Mouse (Mus musculus): Measurements from ENCODE around the gene Akr1d1. TPM values are rescaled to one million over a fixed set of nuclear protein-coding genes. Genes with fewer than 3 reads are reported as not detected.

Akr1d1 gene
- polyA plus RNA-seq (2015; fragmentation: Nextera tagmentation; extraction: Ambion mirVana) = not detected in 2 replicates

DNA sequence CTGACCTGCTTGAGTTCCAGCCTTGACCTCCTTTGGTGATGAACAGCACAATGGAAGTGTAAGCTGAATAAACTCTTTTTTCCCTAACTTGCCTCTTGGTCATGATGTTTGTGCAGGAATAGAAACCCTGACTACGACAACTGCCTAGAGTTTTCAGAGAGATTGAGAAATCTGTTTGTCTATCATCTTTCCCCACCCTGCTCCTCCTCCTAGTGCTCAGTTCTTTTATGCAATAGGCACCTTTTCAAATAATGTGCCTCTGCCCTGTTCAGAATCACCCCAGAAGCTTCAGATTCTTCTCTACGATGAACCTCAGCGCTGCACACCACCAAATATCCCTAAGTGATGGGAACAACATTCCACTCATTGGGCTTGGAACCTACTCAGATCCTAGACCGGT is at the start of gene Akr1d1:
Akr1d1 (plus strand) TSS at position 234 of the 400 bp plus-strand sequence.
- Histone ChIP-seq H3K9ac (no peak within 1 kb of the TSS), H3K27me3 (no peaks in the 10 kb centered on the region), H3K4me2 (no peak within 1 kb of the TSS), H3K4me1 (replicated peaks) (no peaks in the 10 kb centered on the region), H3K4me3 (no peak within 1 kb of the TSS), H3K36me3 (no peaks in the 10 kb centered on the region), H3K9me3 (no peaks in the 10 kb centered on the region), H3K27ac (replicated peaks) (no peak within 1 kb of the TSS)
- no peak for ATAC-seq (ENCODE audit: low FRiP score, low read depth)
- 91% methylated on average over 4 of the region's 4 CpGs for WGBS

GRCm38 (mm10) chr6:37481147-37481546 is 48.8 kb upstream of the Akr1d1 start:
- Histone ChIP-seq H3K27ac (replicated peaks) (no peak overlapping the region), H3K9me3 (no peaks in the 10 kb centered on the region), H3K4me2 (no peak overlapping the region), H3K4me1 (replicated peaks) (no peaks in the 10 kb centered on the region), H3K36me3 (no peaks in the 10 kb centered on the region), H3K4me3 (no peak overlapping the region), H3K9ac (no peak overlapping the region), H3K27me3 (no peaks in the 10 kb centered on the region)
- ATAC-seq (ENCODE audit: low FRiP score, low read depth) = no peak
- 91% methylated on average over 3 of the region's 3 CpGs for WGBS

- no peak overlapping the region for H3K27ac ChIP-seq (replicated peaks)
- H3K9ac ChIP-seq = no peak overlapping the region
- no peaks in the 10 kb centered on the region for H3K4me1 ChIP-seq (replicated peaks)
- WGBS = 50% methylated on average over 5 of the region's 5 CpGs
- no peak overlapping the region for H3K4me2 ChIP-seq
- H3K4me3 ChIP-seq = no peak overlapping the region
- no peak for ATAC-seq (ENCODE audit: low FRiP score, low read depth)
- H3K36me3 ChIP-seq = no peaks in the 10 kb centered on the region
- H3K27me3 ChIP-seq = no peaks in the 10 kb centered on the region
- H3K9me3 ChIP-seq = no peaks in the 10 kb centered on the region
These were observed 46.7 kb upstream of the Akr1d1 start for GRCm38 (mm10) chr6:37483262-37483661.

GRCm38 (mm10) chr6:37484588-37485070 is 45.3 kb upstream of the Akr1d1 start:
- Histone ChIP-seq H3K27ac (replicated peaks) (no peak overlapping the region), H3K9me3 (no peaks in the 10 kb centered on the region), H3K4me1 (replicated peaks) (no peaks in the 10 kb centered on the region), H3K9ac (no peak overlapping the region), H3K4me3 (no peak overlapping the region), H3K36me3 (no peaks in the 10 kb centered on the region), H3K4me2 (no peak overlapping the region), H3K27me3 (no peaks in the 10 kb centered on the region)
- no peak for ATAC-seq (ENCODE audit: low FRiP score, low read depth)
- 54% methylated on average over 1 of the region's 1 CpGs for WGBS

DNA sequence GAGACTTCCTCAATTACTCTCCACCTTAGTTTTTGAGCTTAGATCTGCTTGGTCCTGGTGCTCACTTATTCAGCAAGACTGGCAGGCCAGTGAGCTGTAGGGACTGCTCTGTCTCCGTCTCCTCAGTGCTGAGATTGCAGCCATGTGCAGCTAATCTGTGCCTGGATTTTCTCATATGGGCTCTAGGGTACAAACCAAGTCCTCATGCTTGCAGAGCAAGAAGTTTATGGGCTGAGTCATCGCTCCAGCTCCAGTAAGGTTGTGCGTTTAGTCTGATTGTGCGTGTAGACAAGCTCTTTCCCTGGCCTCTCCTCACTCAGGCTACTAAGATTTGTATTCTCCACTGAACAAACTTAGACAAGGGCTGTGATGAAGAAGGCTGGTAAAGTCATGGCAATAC is 43.5 kb upstream of the Akr1d1 start:
- Histone ChIP-seq H3K36me3 (no peaks in the 10 kb centered on the region), H3K27me3 (no peaks in the 10 kb centered on the region), H3K4me1 (replicated peaks) (no peaks in the 10 kb centered on the region), H3K27ac (replicated peaks) (no peak overlapping the region), H3K4me2 (no peak overlapping the region), H3K9ac (no peak overlapping the region), H3K9me3 (no peaks in the 10 kb centered on the region), H3K4me3 (no peak overlapping the region)
- no peak for ATAC-seq (ENCODE audit: low FRiP score, low read depth)
- WGBS = 89% methylated on average over 4 of the region's 4 CpGs

- H3K9me3 ChIP-seq = no peaks in the 10 kb centered on the region
- no peak overlapping the region for H3K9ac ChIP-seq
These were observed 37.7 kb upstream of the Akr1d1 start for GRCm38 (mm10) chr6:37492241-37492640.

GRCm38 (mm10) chr6:37494957-37495356 is 35.0 kb upstream of the Akr1d1 start:
- 95% methylated on average over 1 of the region's 1 CpGs for WGBS
- Histone ChIP-seq H3K27ac (replicated peaks) (no peak overlapping the region), H3K4me3 (no peak overlapping the region), H3K36me3 (no peaks in the 10 kb centered on the region), H3K27me3 (no peaks in the 10 kb centered on the region), H3K9me3 (no peaks in the 10 kb centered on the region), H3K4me1 (replicated peaks) (no peaks in the 10 kb centered on the region), H3K4me2 (no peak overlapping the region), H3K9ac (no peak overlapping the region)
- ATAC-seq (ENCODE audit: low FRiP score, low read depth) = no peak

More at GRCm38 (mm10) chr6:37492241-37492640, 37.7 kb upstream of the Akr1d1 start:
- WGBS = 92% methylated on average over 3 of the region's 3 CpGs
- H3K4me2 ChIP-seq = no peak overlapping the region
- no peak overlapping the region for H3K27ac ChIP-seq (replicated peaks)
- H3K36me3 ChIP-seq = no peaks in the 10 kb centered on the region
- no peak for ATAC-seq (ENCODE audit: low FRiP score, low read depth)
- H3K27me3 ChIP-seq = no peaks in the 10 kb centered on the region
- H3K4me3 ChIP-seq = no peak overlapping the region
- H3K4me1 ChIP-seq (replicated peaks) = no peaks in the 10 kb centered on the region

- H3K4me3 ChIP-seq = no peak overlapping the region
- no peaks in the 10 kb centered on the region for H3K4me1 ChIP-seq (replicated peaks)
- H3K36me3 ChIP-seq = no peaks in the 10 kb centered on the region
- H3K4me2 ChIP-seq = no peak overlapping the region
- WGBS = 90% methylated on average over 1 of the region's 1 CpGs
- H3K27ac ChIP-seq (replicated peaks) = no peak overlapping the region
- no peak overlapping the region for H3K9ac ChIP-seq
- no peaks in the 10 kb centered on the region for H3K27me3 ChIP-seq
- ATAC-seq (ENCODE audit: low FRiP score, low read depth) = no peak
- no peaks in the 10 kb centered on the region; the same call in 1 of the 2 replicates for H3K9me3 ChIP-seq
These were observed 33.1 kb upstream of the Akr1d1 start for GRCm38 (mm10) chr6:37496866-37497265.

DNA sequence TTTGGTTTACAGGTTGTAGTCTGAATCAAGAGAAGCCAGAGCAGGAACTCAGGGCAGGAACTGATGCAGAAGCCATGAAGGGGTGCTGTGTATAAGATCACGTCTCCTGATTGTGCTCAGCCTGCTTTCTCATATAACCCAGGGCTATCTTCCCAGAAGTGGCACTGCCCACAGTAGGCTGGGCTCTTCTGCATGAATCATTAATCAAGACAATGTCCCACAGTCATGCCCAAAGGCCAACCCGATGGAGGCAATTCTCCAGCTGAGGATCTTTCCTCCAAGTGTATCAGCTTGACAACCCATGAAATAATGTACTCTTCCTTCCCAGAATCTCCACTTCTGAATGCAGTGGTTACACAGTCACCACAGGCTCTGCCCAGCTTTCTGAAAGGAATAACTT is 24.4 kb upstream of the Akr1d1 start:
- Histone ChIP-seq H3K27me3 (no peaks in the 10 kb centered on the region), H3K36me3 (no peaks in the 10 kb centered on the region), H3K27ac (replicated peaks) (no peak overlapping the region), H3K4me1 (replicated peaks) (no peaks in the 10 kb centered on the region), H3K9me3 (no peaks in the 10 kb centered on the region), H3K4me3 (no peak overlapping the region), H3K4me2 (no peak overlapping the region), H3K9ac (no peak overlapping the region)
- no peak for ATAC-seq (ENCODE audit: low FRiP score, low read depth)
- 80% methylated on average over 2 of the region's 2 CpGs for WGBS

GRCm38 (mm10) chr6:37506909-37507515 is 23.0 kb upstream of the Akr1d1 start:
- Histone ChIP-seq H3K27ac (replicated peaks) (no peak overlapping the region), H3K9ac (no peak overlapping the region), H3K27me3 (no peaks in the 10 kb centered on the region), H3K36me3 (no peaks in the 10 kb centered on the region), H3K4me1 (replicated peaks) (no peaks in the 10 kb centered on the region), H3K4me3 (no peak overlapping the region), H3K4me2 (no peak overlapping the region), H3K9me3 (no peaks in the 10 kb centered on the region)
- 87% methylated on average over 3 of the region's 3 CpGs for WGBS
- ATAC-seq (ENCODE audit: low FRiP score, low read depth) = no peak

- Histone ChIP-seq H3K4me1 (replicated peaks) (no peaks in the 10 kb centered on the region), H3K9me3 (no peaks in the 10 kb centered on the region), H3K36me3 (no peaks in the 10 kb centered on the region), H3K4me2 (no peak overlapping the region), H3K4me3 (no peak overlapping the region), H3K27ac (replicated peaks) (no peak overlapping the region), H3K27me3 (no peaks in the 10 kb centered on the region), H3K9ac (no peak overlapping the region)
- no peak for ATAC-seq (ENCODE audit: low FRiP score, low read depth)
These were observed 19.2 kb upstream of the Akr1d1 start for GRCm38 (mm10) chr6:37510786-37511185.

GRCm38 (mm10) chr6:37520631-37521375 is 9.2 kb upstream of the Akr1d1 start:
- Histone ChIP-seq H3K36me3 (no peaks in the 10 kb centered on the region), H3K4me3 (no peak overlapping the region), H3K9ac (no peak overlapping the region), H3K4me2 (no peak overlapping the region), H3K4me1 (replicated peaks) (no peaks in the 10 kb centered on the region), H3K27me3 (no peaks in the 10 kb centered on the region), H3K9me3 (no peaks in the 10 kb centered on the region), H3K27ac (replicated peaks) (no peak overlapping the region)
- ATAC-seq (ENCODE audit: low FRiP score, low read depth) = no peak
- 93% methylated on average over 13 of the region's 13 CpGs for WGBS

Data from hindbrain, embryonic 15.5 days (tissue).